Mouse (Mus musculus) bone marrow, adult 2 months (tissue): ENCODE data around the gene Poc1a. TPM values are rescaled to one million over a fixed set of nuclear protein-coding genes. Genes with fewer than 3 reads are reported as not detected.

Experiments used
- H3K27ac ChIP-seq: fragments of 200-500 bp; 2 replicates; pipeline ENCODE4 v1.5.1; 2012; ENCODE audit warnings: low read depth, mild to moderate bottlenecking, control low read depth, inconsistent platforms, low read length; ENCODE audit not compliant: control insufficient read depth, poor library complexity, insufficient read depth
- H3K4me1 ChIP-seq: fragments of 200-500 bp; 2 replicates; pipeline ENCODE4 v1.6.1; 2011; ENCODE audit warnings: low read length; ENCODE audit not compliant: control insufficient read depth, insufficient read depth
- H3K4me3 ChIP-seq: fragments of 200-500 bp; replicated peaks from 2 replicates; pipeline ENCODE3; 2011; ENCODE audit warnings: mild to moderate bottlenecking, low read depth, low read length, control low read depth; ENCODE audit not compliant: control insufficient read depth
- CTCF ChIP-seq: fragments of 200-500 bp; IDR thresholded peaks from 2 replicates; pipeline ENCODE4 v1.5.1; 2011; ENCODE audit warnings: low read length, control low read depth; ENCODE audit not compliant: control insufficient read depth, insufficient read depth
- POLR2A ChIP-seq: fragments of 200-500 bp; IDR thresholded peaks from 2 replicates; pipeline ENCODE4 v1.6.1; 2011; ENCODE audit warnings: low read depth, mild to moderate bottlenecking, control low read depth, low read length, borderline replicate concordance; ENCODE audit not compliant: control insufficient read depth
- WGBS: fragments of 180-500 bp; shearing (Covaris S2); methylation state at CpG from one replicate; pipeline ENCODE4 v1.1.7; 2018; 5-methylcytosine and 5-hydroxymethylcytosine counted together
- polyA plus RNA-seq: library from polyadenylated mRNA; stranded (reverse); fragments of >200 nt; gene quantifications from 2 replicates; pipeline ENCODE4 v1.2.4, GENCODE M21; 2011; ENCODE audit warnings: low replicate concordance; ENCODE audit not compliant: missing spikeins, insufficient read depth, insufficient read length

Poc1a gene
- polyA plus RNA-seq, 1 experiment = 46.9 TPM

- H3K4me3 ChIP-seq = no peak overlapping the region
- 83% methylated on average over 8 of the region's 8 CpGs for WGBS
- no peaks in the 10 kb centered on the region; the same call in 1 of the 2 replicates for H3K4me1 ChIP-seq
- no peak overlapping the region for H3K27ac ChIP-seq
- TF ChIP-seq POLR2A = no peak
- TF ChIP-seq CTCF = no peak
These were observed 46.4 kb downstream of the Poc1a start for GRCm38 (mm10) chr9:106327125-106327809.

GRCm38 (mm10) chr9:106328068-106328610 is 47.3 kb downstream of the Poc1a start:
- Histone ChIP-seq H3K4me1 (no peaks in the 10 kb centered on the region; the same call in 1 of the 2 replicates), H3K4me3 (no peak overlapping the region), H3K27ac (no peak overlapping the region)
- WGBS = 89% methylated on average over 7 of the region's 7 CpGs
- TF ChIP-seq CTCF = no peak
- no peak for TF ChIP-seq POLR2A

- Histone ChIP-seq H3K4me1 (no peaks in the 10 kb centered on the region; the same call in 1 of the 2 replicates), H3K4me3 (no peak overlapping the region), H3K27ac (no peak overlapping the region)
- WGBS = 86% methylated on average over 5 of the region's 5 CpGs
- no peak for TF ChIP-seq CTCF
- no peak for TF ChIP-seq POLR2A
These were observed 48.1 kb downstream of the Poc1a start for GRCm38 (mm10) chr9:106328772-106329511.

- Histone ChIP-seq H3K27ac (no peak overlapping the region), H3K4me3 (no peak overlapping the region), H3K4me1 (no peaks in the 10 kb centered on the region; the same call in 1 of the 2 replicates)
- WGBS = 54% methylated on average over 3 of the region's 3 CpGs
- no peak for TF ChIP-seq POLR2A
- no peak for TF ChIP-seq CTCF
These were observed 51.9 kb downstream of the Poc1a start for GRCm38 (mm10) chr9:106332746-106333145.

GRCm38 (mm10) chr9:106337620-106338019 is 56.8 kb downstream of the Poc1a start:
- 94% methylated on average over 9 of the region's 9 CpGs for WGBS
- H3K27ac ChIP-seq = no peak overlapping the region
- TF ChIP-seq POLR2A (no peak), CTCF (no peak)
- H3K4me3 ChIP-seq = no peak overlapping the region
- H3K4me1 ChIP-seq = no peaks in the 10 kb centered on the region

- H3K27ac ChIP-seq = no peak overlapping the region
- 87% methylated on average over 10 of the region's 10 CpGs for WGBS
- no peaks in the 10 kb centered on the region for H3K4me1 ChIP-seq
- no peak overlapping the region for H3K4me3 ChIP-seq
- TF ChIP-seq POLR2A (no peak), CTCF (no peak)
These were observed 57.8 kb downstream of the Poc1a start for GRCm38 (mm10) chr9:106338462-106339172.

- 94% methylated on average over 6 of the region's 6 CpGs for WGBS
- no peak overlapping the region for H3K4me3 ChIP-seq
- TF ChIP-seq CTCF (no peak), POLR2A (no peak)
- H3K4me1 ChIP-seq = no peaks in the 10 kb centered on the region
- H3K27ac ChIP-seq = no peak overlapping the region
These were observed 58.3 kb downstream of the Poc1a start for GRCm38 (mm10) chr9:106339173-106339558.

- Histone ChIP-seq H3K4me1 (no peaks in the 10 kb centered on the region), H3K27ac (no peak overlapping the region), H3K4me3 (no peak overlapping the region)
- 90% methylated on average over 4 of the region's 4 CpGs for WGBS
- TF ChIP-seq POLR2A (no peak), CTCF (no peak)
These were observed 58.9 kb downstream of the Poc1a start for GRCm38 (mm10) chr9:106339730-106340129.
